Mouse (Mus musculus) small intestine, adult 2 months (tissue): Measurements from ENCODE around the gene Cdh15.
A peak's percentile ranks its signal among the peaks of the same experiment; 100 is the strongest.

Experiments
- CTCF ChIP-seq: fragments of 200-500 bp; IDR thresholded peaks from 2 replicates; pipeline ENCODE4 v1.5.1; 2012; ENCODE audit warnings: low read depth, mild to moderate bottlenecking, control low read depth, inconsistent platforms, low read length, moderate library complexity, mixed read lengths; ENCODE audit not compliant: insufficient replicate concordance, insufficient read length; ENCODE audit errors: extremely low read depth
- POLR2A ChIP-seq: fragments of 200-500 bp; IDR thresholded peaks from 2 replicates; pipeline ENCODE4 v1.6.1; 2012; ENCODE audit warnings: low read depth, mild to moderate bottlenecking, control low read depth, inconsistent platforms, low read length, moderate library complexity

GRCm38 (mm10) chr8:122830349-122831061 lies 17.3 kb upstream of the Cdh15 start:
- TF ChIP-seq POLR2A (no peak), CTCF (peak; percentile 97)
